Mouse (Mus musculus) midbrain, embryonic 12.5 days (tissue): ENCODE measurements around the gene Phlpp2. TPM values are rescaled to one million over a fixed set of nuclear protein-coding genes. Genes with fewer than 3 reads are reported as not detected.

Experiments used
- ATAC-seq: fragments of 200-750 bp; cut with Nextera tagmentation; 2 replicates; pipeline ENCODE4 v1.8.0; 2017; ENCODE audit warnings: low read depth, moderate TSS enrichment, moderate library complexity; ENCODE audit not compliant: low FRiP score
- H3K27ac ChIP-seq: fragments of 300-500 bp; sonication (generic); replicated peaks from 2 replicates; pipeline ENCODE4 v1.5.1; 2016; ENCODE audit warnings: mild to moderate bottlenecking
- H3K27me3 ChIP-seq: fragments of 300-500 bp; sonication (generic); 2 replicates; pipeline ENCODE4 v1.6.1; 2016; ENCODE audit warnings: mild to moderate bottlenecking
- H3K36me3 ChIP-seq: fragments of 300-500 bp; sonication (generic); 2 replicates; pipeline ENCODE4 v1.6.1; 2016
- H3K4me1 ChIP-seq: fragments of 300-500 bp; sonication (generic); 2 replicates; pipeline ENCODE4 v1.6.1; 2016
- H3K4me2 ChIP-seq: fragments of 300-500 bp; sonication (generic); replicated peaks from 2 replicates; pipeline ENCODE4 v1.6.1; 2016; ENCODE audit warnings: mild to moderate bottlenecking, moderate library complexity
- H3K4me3 ChIP-seq: fragments of 300-500 bp; sonication (generic); 2 replicates; pipeline ENCODE4 v1.5.1; 2016; ENCODE audit warnings: mild to moderate bottlenecking
- H3K9ac ChIP-seq: fragments of 300-500 bp; sonication (generic); replicated peaks from 2 replicates; pipeline ENCODE4 v1.6.1; 2016; ENCODE audit warnings: mild to moderate bottlenecking, moderate library complexity
- H3K9me3 ChIP-seq: fragments of 300-500 bp; sonication (generic); 2 replicates; pipeline ENCODE4 v1.6.1; 2016; ENCODE audit warnings: mild to moderate bottlenecking
- WGBS: fragments of 180-500 bp; shearing (Covaris S2); methylation state at CpG from one replicate; pipeline ENCODE4 v1.1.7; 2016; 5-methylcytosine and 5-hydroxymethylcytosine counted together
- polyA plus RNA-seq: library from polyadenylated mRNA; unstranded; fragments of >200 nt; fragmentation: Nextera tagmentation; extraction: Ambion mirVana; gene quantifications from 2 replicates; pipeline ENCODE4 v1.2.1, GENCODE M21; 2016

Phlpp2 gene
- polyA plus RNA-seq, 1 experiment from 2014 or later: 3.9 TPM

DNA sequence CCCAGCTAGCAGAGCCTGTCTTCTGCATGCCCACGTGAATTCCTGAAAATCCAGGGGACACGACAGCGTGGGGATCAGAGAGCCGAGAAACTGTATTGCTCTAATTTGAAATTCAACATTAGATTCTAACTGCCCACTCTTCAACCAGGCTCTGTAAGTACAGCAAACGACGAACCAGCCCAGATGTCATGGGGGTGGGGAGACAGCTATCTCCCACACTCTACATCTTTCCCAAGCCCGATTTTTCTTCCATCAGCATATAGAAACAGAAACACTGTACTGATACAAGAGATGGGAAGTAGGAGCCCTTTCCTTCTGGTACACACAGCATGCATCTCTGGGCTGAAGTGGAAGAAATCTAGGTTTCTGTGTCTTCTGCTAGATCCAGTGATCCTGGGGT lies 83.8 kb downstream of the Phlpp2 start:
- peaks cover 34% of the 10 kb centered on the region for H3K4me1 ChIP-seq

DNA sequence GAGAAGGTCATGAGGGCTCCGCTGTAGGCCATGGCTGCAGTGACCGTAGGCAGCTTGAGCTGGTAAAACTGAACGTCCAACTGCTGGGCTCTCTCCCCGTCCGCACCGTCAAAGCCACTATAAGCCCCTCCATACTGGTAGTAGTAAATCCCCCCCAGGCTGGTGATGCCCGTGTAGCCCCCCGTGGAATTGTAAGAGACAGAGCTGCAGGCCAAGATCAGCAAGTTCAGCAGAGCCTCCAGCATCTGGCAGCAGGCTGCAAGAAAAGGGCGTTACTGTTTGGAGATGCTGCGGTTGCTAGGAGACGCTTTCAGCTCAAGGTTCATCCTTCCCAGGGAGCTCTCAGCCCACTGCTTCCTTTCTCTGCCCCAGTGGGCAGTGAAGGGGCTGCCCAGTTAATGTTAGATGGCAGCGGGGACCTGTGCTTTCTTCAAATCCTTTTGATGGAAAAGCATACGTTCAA lies 86.2 kb downstream of the Phlpp2 start:
- no peaks in the 10 kb centered on the region for H3K36me3 ChIP-seq
- H3K27me3 ChIP-seq: peaks cover 21% of the 10 kb centered on the region
- 26% methylated on average over 13 of the region's 13 CpGs for WGBS
- no peak overlapping the region for H3K4me3 ChIP-seq
- H3K27ac ChIP-seq: peak overlapping the region; percentile 58
- peaks cover 37% of the 10 kb centered on the region for H3K4me1 ChIP-seq
- peak overlapping the region; percentile 9; the same call in 1 of the 2 replicates for H3K4me2 ChIP-seq
- peak; percentile 71 for ATAC-seq
- no peak overlapping the region for H3K9ac ChIP-seq
- H3K9me3 ChIP-seq: no peaks in the 10 kb centered on the region

More for the DNA sequence above, 83.8 kb downstream of the Phlpp2 start:
- ATAC-seq: no peak
- WGBS: 61% methylated on average over 7 of the region's 7 CpGs
- Histone ChIP-seq H3K36me3 (no peaks in the 10 kb centered on the region), H3K4me2 (no peak overlapping the region), H3K9me3 (no peaks in the 10 kb centered on the region), H3K9ac (no peak overlapping the region), H3K4me3 (no peak overlapping the region), H3K27ac (no peak overlapping the region), H3K27me3 (peaks cover 31% of the 10 kb centered on the region)

DNA sequence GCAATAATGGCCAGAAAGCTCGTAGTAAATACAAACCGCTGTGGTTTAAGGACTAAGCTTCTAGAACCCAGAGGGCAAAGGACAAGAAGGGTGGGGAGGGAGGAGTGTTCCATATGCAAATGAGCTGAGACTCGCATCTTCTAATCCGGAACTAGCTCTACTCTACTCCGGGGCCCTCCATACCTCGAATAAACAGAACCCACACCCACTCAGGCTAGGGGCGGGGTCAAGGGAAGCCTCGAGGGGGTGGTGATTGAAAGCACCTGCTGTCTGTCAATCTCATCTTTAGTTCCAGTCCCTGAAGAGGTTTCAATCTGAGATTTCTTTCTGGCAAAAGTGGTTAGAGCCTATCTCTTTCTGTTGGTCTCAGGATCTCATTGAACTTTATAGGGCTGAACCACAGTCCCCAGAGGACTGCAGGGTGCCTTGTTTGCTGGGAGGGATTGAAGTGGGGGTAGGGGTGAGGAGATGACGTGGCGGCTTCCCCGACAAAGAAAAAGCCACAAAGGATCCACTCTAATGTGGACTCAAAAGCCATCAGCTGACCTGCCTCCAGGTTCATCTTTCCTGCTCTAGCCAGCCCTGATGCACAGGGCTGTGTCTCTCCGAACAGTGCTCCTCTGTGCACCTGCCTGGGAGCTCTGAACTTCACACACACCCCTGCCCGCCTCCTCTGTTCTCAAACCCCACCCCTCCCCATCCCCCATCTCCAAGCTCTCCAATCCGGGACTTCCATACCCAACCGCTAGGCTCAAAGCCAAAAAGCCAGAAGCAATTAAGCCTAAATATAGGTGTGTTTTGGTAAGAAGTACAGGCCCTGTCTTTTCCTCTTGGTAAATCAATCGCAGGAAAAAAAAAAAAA lies 89.1 kb downstream of the Phlpp2 start:
- Histone ChIP-seq H3K9ac (no peak overlapping the region), H3K27me3 (peaks cover 39% of the 10 kb centered on the region), H3K4me1 (peaks cover 31% of the 10 kb centered on the region), H3K27ac (no peak overlapping the region; the same call in 1 of the 2 replicates), H3K4me3 (no peak overlapping the region), H3K9me3 (no peaks in the 10 kb centered on the region), H3K36me3 (no peaks in the 10 kb centered on the region), H3K4me2 (peak overlapping the region; percentile 11; the same call in 1 of the 2 replicates)
- ATAC-seq: peak; percentile 60
- WGBS: 3% methylated on average over 16 of the region's 16 CpGs

DNA sequence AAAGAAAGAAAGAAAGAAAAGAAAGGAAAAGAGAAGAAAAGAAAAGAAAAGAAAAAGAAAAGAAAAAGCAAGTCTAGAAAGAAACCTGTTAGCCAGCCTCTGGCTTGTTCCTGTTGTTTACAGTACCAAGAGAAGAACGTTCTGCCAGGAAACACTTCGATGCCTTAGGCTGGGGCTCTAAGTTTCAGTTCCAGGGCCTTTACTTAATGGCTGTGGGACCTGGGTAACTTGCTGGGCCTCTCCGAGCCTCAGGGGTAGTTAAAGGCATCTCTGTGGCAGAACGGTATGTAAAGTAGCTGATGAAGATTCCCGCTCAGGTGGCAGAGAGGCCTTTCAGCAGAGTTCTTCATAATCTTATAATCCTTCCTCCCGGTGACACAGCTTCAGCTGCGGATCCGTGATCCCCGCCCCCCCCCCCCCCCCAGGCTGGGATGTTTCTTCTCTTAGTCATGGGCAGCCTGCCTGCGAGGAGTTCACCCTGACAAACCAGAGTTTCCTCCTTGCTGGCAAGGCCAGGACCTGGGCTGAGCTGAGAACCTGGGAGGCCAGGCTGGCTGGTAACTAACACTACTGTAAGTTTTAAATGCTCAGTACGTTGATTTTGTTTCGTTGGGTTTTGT lies 89.8 kb downstream of the Phlpp2 start:
- Histone ChIP-seq H3K9ac (no peak overlapping the region), H3K9me3 (no peaks in the 10 kb centered on the region), H3K36me3 (no peaks in the 10 kb centered on the region), H3K4me2 (no peak overlapping the region), H3K4me3 (no peak overlapping the region), H3K4me1 (peaks cover 31% of the 10 kb centered on the region), H3K27me3 (peaks cover 46% of the 10 kb centered on the region), H3K27ac (no peak overlapping the region)
- ATAC-seq: no peak
- 20% methylated on average over 12 of the region's 12 CpGs for WGBS

DNA sequence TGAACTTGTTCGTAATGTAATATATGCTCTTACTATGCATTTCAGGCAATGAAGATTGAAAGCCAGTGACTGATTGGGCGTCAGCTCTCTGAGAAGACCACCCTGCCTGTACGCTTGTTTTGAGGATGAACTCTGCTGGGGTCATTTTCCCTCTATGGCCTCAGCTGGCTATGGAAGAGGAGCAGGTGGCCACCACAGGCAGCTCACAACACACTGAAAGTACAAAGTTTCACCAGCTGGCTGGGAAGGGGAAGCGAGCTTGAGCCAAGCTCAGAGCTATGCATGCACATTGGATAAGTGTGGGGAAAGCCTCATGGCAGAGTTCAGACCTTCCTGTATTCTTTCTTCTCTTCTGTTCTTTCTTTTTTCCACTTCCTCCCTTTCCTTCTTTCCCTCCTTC lies 90.8 kb downstream of the Phlpp2 start:
- peaks cover 30% of the 10 kb centered on the region for H3K4me1 ChIP-seq
- no peaks in the 10 kb centered on the region for H3K36me3 ChIP-seq
- no peak overlapping the region for H3K9ac ChIP-seq
- no peaks in the 10 kb centered on the region for H3K9me3 ChIP-seq
- no peak overlapping the region for H3K4me3 ChIP-seq
- H3K27ac ChIP-seq: no peak overlapping the region
- 87% methylated on average over 4 of the region's 4 CpGs for WGBS
- ATAC-seq: no peak
- H3K4me2 ChIP-seq: no peak overlapping the region
- peaks cover 48% of the 10 kb centered on the region for H3K27me3 ChIP-seq

DNA sequence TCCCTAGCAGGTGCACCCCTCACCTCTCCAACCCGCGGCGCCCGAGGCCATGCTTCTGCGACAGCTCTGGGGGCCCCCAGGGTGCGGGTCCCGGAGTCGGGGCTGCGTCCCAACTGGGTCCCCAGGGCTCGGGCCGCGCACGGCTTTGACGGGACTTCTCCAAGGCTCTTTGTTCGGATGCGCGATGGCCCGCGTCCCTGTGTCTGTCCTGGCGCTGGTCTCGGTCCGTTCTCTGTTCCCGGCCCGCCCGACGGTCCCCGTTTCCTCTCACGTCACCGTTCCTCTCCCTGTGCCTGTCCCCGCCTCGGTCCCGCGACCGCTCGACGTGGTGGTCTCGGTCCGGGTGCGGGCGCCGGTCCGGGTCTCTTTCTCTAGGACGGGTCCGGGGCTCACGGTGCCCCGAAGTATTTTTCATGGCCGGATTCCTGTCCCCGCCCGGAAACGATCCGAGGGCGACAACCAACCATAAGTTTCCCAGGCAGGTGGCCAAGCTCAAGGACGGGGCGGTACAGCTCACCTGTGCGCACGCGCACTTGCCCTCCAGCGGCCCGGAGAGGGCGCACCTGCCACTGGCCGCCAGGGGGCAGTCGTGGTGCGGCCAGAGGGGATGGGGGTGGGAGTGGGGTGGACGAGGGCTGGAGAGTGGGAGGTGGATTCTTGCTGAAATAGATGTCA lies 93.5 kb downstream of the Phlpp2 start, which contains the start of gene Marveld3:
Gene Marveld3, minus strand, starts transcription at position 511 of the 675 bp plus-strand sequence.
- Histone ChIP-seq H3K9ac (peak within 1 kb of the TSS; percentile 21; the same call in 1 of the 2 replicates), H3K9me3 (no peaks in the 10 kb centered on the region), H3K27ac (no peak within 1 kb of the TSS), H3K36me3 (no peaks in the 10 kb centered on the region), H3K4me2 (peak within 1 kb of the TSS; percentile 62), H3K4me1 (peaks cover 21% of the 10 kb centered on the region), H3K27me3 (peaks cover 48% of the 10 kb centered on the region), H3K4me3 (peak within 1 kb of the TSS; percentile 45)
- peak; percentile 52 for ATAC-seq
- WGBS: 3% methylated on average over 64 of the region's 64 CpGs

DNA sequence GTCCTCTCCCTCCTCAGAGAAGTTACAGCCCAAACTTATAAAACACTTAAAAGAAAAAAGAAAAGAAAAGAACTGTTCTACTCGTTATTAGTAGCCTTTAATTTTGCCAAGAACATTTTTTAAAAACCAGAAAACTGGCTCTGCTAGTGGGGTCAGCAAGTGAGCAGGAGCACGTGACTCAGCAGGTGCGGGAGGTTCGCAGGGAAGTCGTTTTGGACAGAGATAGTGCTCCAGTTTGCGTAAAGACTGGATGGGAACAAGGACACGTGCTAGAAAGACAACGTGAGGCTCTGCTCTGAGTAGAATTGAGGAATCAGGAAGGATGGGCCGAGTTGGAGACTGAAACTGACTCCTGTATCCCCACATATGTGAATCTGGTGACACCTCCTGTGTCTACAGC lies 94.6 kb downstream of the Phlpp2 start:
- Histone ChIP-seq H3K9me3 (no peaks in the 10 kb centered on the region), H3K36me3 (no peaks in the 10 kb centered on the region), H3K4me1 (peaks cover 13% of the 10 kb centered on the region; the same call in 1 of the 2 replicates), H3K27me3 (peaks cover 48% of the 10 kb centered on the region), H3K4me2 (no peak overlapping the region), H3K27ac (no peak overlapping the region), H3K4me3 (no peak overlapping the region), H3K9ac (no peak overlapping the region)
- no peak for ATAC-seq
- WGBS: 78% methylated on average over 9 of the region's 9 CpGs

DNA sequence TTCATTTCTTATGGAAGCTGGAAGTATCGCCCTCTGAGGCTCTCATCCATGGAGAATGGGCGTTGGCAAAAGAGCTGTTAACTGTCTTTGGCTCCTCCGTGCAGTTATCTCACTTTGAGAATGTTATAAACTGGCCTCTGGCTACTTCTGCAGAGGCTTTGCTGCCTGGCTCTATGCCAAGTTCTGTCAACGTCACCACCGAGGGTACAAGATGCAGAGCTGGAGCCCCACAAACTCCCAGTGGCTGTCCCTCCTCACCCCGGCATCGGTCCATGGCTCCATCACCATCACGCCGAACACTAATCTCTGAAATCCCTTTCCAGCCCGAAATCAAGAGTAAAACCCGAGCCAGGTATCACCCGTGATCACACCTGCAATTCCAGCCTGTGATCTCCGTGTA lies 95.1 kb downstream of the Phlpp2 start:
- WGBS: 83% methylated on average over 13 of the region's 13 CpGs
- H3K9ac ChIP-seq: no peak overlapping the region
- no peaks in the 10 kb centered on the region for H3K36me3 ChIP-seq
- no peaks in the 10 kb centered on the region for H3K9me3 ChIP-seq
- no peak overlapping the region for H3K27ac ChIP-seq
- no peak overlapping the region for H3K4me3 ChIP-seq
- ATAC-seq: no peak
- peaks cover 8% of the 10 kb centered on the region; the same call in 1 of the 2 replicates for H3K4me1 ChIP-seq
- no peak overlapping the region for H3K4me2 ChIP-seq
- peaks cover 46% of the 10 kb centered on the region for H3K27me3 ChIP-seq

DNA sequence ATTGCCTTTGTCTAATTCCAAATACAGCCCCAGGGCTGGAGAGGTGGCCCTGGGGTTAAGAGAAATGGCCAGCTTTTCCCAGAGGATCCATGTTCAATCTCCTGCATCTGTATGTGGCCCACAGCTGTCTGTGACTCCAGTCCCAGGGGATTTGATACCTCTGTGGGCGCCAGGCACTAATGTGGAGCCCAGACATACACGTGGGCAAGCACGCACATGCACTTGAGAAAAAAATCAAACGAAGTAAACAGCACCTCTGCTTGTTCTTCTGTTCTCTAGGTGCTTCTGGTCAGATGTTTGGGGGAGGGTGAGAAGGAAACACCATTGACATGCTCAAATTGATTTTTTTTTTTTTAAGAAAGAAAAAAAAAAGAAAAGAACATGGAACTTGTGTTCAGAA lies 95.8 kb downstream of the Phlpp2 start:
- Histone ChIP-seq H3K27me3 (peaks cover 48% of the 10 kb centered on the region), H3K9ac (no peak overlapping the region), H3K36me3 (no peaks in the 10 kb centered on the region), H3K27ac (no peak overlapping the region), H3K4me2 (no peak overlapping the region), H3K4me3 (no peak overlapping the region), H3K9me3 (no peaks in the 10 kb centered on the region), H3K4me1 (peaks cover 7% of the 10 kb centered on the region; the same call in 1 of the 2 replicates)
- ATAC-seq: no peak
- WGBS: 73% methylated on average over 4 of the region's 4 CpGs

DNA sequence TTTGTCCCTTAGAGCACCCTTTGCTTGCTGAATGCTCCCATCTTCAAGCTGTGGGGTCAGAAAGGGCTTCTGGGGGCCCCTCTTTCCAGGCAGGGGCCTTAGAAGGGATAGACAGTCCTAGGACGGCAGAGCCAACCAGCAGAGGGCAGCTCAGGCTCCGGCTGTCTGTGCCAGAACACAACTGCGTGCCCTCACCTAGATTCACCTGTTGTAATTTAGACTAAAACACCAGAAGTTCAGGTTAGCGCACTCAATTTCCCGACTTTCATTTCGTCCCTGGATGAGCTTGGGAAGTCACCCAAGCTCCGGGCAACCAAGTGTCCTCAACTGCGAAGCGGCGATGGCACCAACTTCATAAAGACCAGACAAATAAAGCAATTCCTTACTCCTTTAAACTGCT lies 100.5 kb downstream of the Phlpp2 start:
- no peaks in the 10 kb centered on the region for H3K4me1 ChIP-seq
- no peak for ATAC-seq
- H3K27ac ChIP-seq: no peak overlapping the region
- no peak overlapping the region for H3K4me2 ChIP-seq
- no peak overlapping the region for H3K9ac ChIP-seq
- no peaks in the 10 kb centered on the region for H3K36me3 ChIP-seq
- peaks cover 13% of the 10 kb centered on the region for H3K27me3 ChIP-seq
- no peaks in the 10 kb centered on the region for H3K9me3 ChIP-seq
- H3K4me3 ChIP-seq: no peak overlapping the region
- 54% methylated on average over 10 of the region's 10 CpGs for WGBS

DNA sequence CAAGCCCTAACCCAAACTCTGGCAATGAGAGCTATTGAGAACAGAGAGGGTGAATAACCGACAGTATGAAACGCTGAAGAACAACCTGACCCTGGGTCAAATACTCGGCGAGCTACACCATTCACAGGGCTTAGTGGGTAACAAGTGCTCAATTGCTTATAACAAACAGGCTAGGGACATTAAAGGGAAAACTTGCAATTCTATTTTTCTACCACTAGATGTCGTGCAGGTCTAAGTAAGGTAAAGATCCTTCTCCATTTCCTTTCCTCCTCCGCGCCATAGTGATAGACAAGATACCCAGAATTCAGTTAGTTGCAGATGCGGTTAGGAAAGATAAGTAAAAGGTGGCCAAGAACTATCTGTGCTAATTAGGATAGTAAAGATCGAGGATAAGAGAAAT lies 102.0 kb downstream of the Phlpp2 start:
- H3K4me3 ChIP-seq: no peak overlapping the region
- no peak overlapping the region for H3K4me2 ChIP-seq
- no peak overlapping the region for H3K27ac ChIP-seq
- H3K27me3 ChIP-seq: peaks cover 13% of the 10 kb centered on the region
- no peaks in the 10 kb centered on the region for H3K36me3 ChIP-seq
- no peak for ATAC-seq
- WGBS: 12% methylated on average over 9 of the region's 9 CpGs
- peaks cover 3% of the 10 kb centered on the region; the same call in 1 of the 2 replicates for H3K9me3 ChIP-seq
- H3K4me1 ChIP-seq: no peaks in the 10 kb centered on the region
- no peak overlapping the region for H3K9ac ChIP-seq

DNA sequence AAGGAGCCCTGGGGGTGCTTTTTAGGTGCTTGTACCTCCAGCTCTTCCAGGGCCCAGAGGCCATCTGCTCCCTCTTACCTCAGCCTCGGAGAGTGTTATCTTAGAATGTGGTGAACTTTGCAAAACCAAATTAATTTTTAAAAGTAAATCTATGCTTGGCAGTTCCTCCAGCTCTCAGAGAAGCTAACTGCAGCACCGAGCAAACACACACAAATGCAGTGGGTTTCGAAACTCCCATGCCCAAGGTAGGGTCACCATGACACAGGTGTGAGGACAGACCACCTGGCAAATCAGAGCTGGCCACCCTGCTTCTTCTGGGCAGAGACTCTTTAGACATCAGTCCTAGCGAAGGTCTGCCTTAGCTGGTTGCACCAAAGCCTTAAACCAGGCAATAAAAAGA lies 104.6 kb downstream of the Phlpp2 start:
- Histone ChIP-seq H3K27ac (no peak overlapping the region), H3K4me1 (no peaks in the 10 kb centered on the region), H3K36me3 (no peaks in the 10 kb centered on the region), H3K4me3 (no peak overlapping the region), H3K4me2 (no peak overlapping the region), H3K9ac (no peak overlapping the region), H3K9me3 (peaks cover 11% of the 10 kb centered on the region; the same call in 1 of the 2 replicates), H3K27me3 (peaks cover 13% of the 10 kb centered on the region)
- no peak for ATAC-seq
- 89% methylated on average over 4 of the region's 4 CpGs for WGBS
